Mouse (Mus musculus): ENCODE results near the gene Krt12. TPM values are rescaled to one million over a fixed set of nuclear protein-coding genes. Genes with fewer than 3 reads are reported as not detected.

Gene Krt12
- not detected for polyA plus RNA-seq (2017; shearing (Covaris generic))

GRCm38 (mm10) chr11:99422159-99422558 lies at the start of gene Krt12:
Krt12 (minus strand) TSS chr11:99422259.

GRCm38 (mm10) chr11:99437972-99438371 lies 15.9 kb upstream of the Krt12 start, which contains the start of gene Krt20:
Krt20 (minus strand) TSS chr11:99438150.

GRCm38 (mm10) chr11:99389264-99389663 lies 32.8 kb downstream of the Krt12 start, which contains the start of gene Krt10:
Krt10 (minus strand) TSS chr11:99389364.

GRCm38 (mm10) chr11:99374803-99375202 lies 47.3 kb downstream of the Krt12 start, which contains the start of gene Krt28:
Krt28 (minus strand) TSS chr11:99374903.

Other genes with a start within 250 kb of the Krt12 start
- gene Smarce1, start 191.2 kb downstream of the Krt12 start, polyA plus RNA-seq (2017; shearing (Covaris generic)), result 236 TPM
- 1.5 TPM for gene Krt222, start 178.2 kb downstream of the Krt12 start, polyA plus RNA-seq (2017; shearing (Covaris generic))
- not detected for gene Krt24, start 137.0 kb downstream of the Krt12 start, polyA plus RNA-seq (2017; shearing (Covaris generic))
- gene Krt25, start 99.3 kb downstream of the Krt12 start, polyA plus RNA-seq (2017; shearing (Covaris generic)), result not detected
- gene Krt26, start 84.3 kb downstream of the Krt12 start, polyA plus RNA-seq (2017; shearing (Covaris generic)), result not detected
- gene Krt27, start 71.2 kb downstream of the Krt12 start, polyA plus RNA-seq (2017; shearing (Covaris generic)), result not detected
- not detected for gene Krt28, start 47.4 kb downstream of the Krt12 start, polyA plus RNA-seq (2017; shearing (Covaris generic))
- 18.4 TPM for gene Krt10, start 32.9 kb downstream of the Krt12 start, polyA plus RNA-seq (2017; shearing (Covaris generic))
- not detected for gene Krt20, start 15.9 kb upstream of the Krt12 start, polyA plus RNA-seq (2017; shearing (Covaris generic))
- gene Krt23, start 70.9 kb upstream of the Krt12 start, polyA plus RNA-seq (2017; shearing (Covaris generic)), result not detected
- gene Krt39, start 99.1 kb upstream of the Krt12 start, polyA plus RNA-seq (2017; shearing (Covaris generic)), result not detected
- gene Krt40, start 120.9 kb upstream of the Krt12 start, polyA plus RNA-seq (2017; shearing (Covaris generic)), result not detected
- gene Krtap3-3, start 128.6 kb upstream of the Krt12 start, polyA plus RNA-seq (2017; shearing (Covaris generic)), result not detected
- gene Krtap3-2, start 134.6 kb upstream of the Krt12 start, polyA plus RNA-seq (2017; shearing (Covaris generic)), result not detected
- not detected for gene Gm11939, start 137.2 kb upstream of the Krt12 start, polyA plus RNA-seq (2017; shearing (Covaris generic))
- gene Krtap3-1, start 144.4 kb upstream of the Krt12 start, polyA plus RNA-seq (2017; shearing (Covaris generic)), result not detected
- not detected for gene Krtap1-5, start 158.8 kb upstream of the Krt12 start, polyA plus RNA-seq (2017; shearing (Covaris generic))
- not detected for gene Krtap1-4, start 161.4 kb upstream of the Krt12 start, polyA plus RNA-seq (2017; shearing (Covaris generic))
- gene Krtap1-3, start 169.1 kb upstream of the Krt12 start, polyA plus RNA-seq (2017; shearing (Covaris generic)), result not detected
- gene Krtap9-3, start 175.8 kb upstream of the Krt12 start, polyA plus RNA-seq (2017; shearing (Covaris generic)), result not detected
- not detected for gene Gm11938, start 181.0 kb upstream of the Krt12 start, polyA plus RNA-seq (2017; shearing (Covaris generic))
- gene Gm11937, start 187.9 kb upstream of the Krt12 start, polyA plus RNA-seq (2017; shearing (Covaris generic)), result not detected
- not detected for gene Krtap2-4, start 192.6 kb upstream of the Krt12 start, polyA plus RNA-seq (2017; shearing (Covaris generic))
- gene Gm11562, start 198.2 kb upstream of the Krt12 start, polyA plus RNA-seq (2017; shearing (Covaris generic)), result not detected
- not detected for gene Krtap4-1, start 206.0 kb upstream of the Krt12 start, polyA plus RNA-seq (2017; shearing (Covaris generic))
- gene Krtap4-2, start 212.8 kb upstream of the Krt12 start, polyA plus RNA-seq (2017; shearing (Covaris generic)), result not detected
- not detected for gene Krtap4-7, start 221.8 kb upstream of the Krt12 start, polyA plus RNA-seq (2017; shearing (Covaris generic))
- not detected for gene Gm11555, start 228.0 kb upstream of the Krt12 start, polyA plus RNA-seq (2017; shearing (Covaris generic))
- not detected for gene Gm11563, start 236.7 kb upstream of the Krt12 start, polyA plus RNA-seq (2017; shearing (Covaris generic))
- not detected for gene Krtap4-6, start 243.7 kb upstream of the Krt12 start, polyA plus RNA-seq (2017; shearing (Covaris generic))